Mouse (Mus musculus): ENCODE results near the gene Aldh1a3. TPM values are rescaled to one million over a fixed set of nuclear protein-coding genes. Genes with fewer than 3 reads are reported as not detected.

Gene Aldh1a3
- polyA plus RNA-seq, 1 experiment from 2014 or later: 1.5 TPM

DNA sequence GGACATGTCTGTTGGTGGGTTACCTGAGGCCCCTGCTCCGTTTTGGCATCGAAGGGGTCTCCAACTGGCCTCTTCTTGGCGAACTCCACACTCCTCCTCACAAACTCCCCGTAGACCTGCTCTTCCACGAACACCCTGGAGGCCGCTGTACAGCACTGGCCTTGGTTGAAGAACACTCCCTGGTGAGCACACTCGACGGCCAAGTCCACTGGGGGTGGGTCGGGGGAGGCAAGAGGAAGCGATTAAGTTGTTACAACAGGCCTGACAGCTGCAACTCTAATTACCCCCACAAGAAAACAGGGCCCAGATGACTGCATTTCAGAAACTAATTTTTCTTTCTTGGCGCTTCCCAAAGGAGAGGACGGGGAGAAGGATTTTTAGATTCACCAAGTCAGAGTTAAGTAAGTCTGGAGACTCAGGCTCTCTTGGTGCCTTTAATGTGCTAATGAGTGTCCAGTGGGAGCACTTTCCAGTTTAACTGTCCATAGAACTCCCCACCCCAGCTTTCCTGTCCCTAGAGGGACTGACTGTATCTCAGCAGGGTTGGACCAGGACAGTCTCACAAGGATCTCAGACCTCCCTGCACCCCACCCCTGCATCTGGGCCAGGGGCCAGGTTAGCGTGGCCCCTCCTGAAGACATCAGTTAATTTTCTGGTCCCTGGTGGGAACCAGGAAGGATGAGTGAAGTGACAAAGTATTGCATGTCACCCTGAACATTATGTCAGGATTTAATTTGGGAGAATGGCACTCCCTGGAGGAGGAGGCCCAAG, 21.2 kb downstream of the Aldh1a3 start:
- no peak overlapping the region for H3K9ac ChIP-seq (ENCODE audit: low read length)
- ATAC-seq (ENCODE audit: insufficient number of reproducible peaks, low FRiP score, low TSS enrichment, low read depth) (no peak), DNase-seq (ENCODE audit: low spot score) (no peak)
- no peaks in the 10 kb centered on the region for H3K9me3 ChIP-seq (ENCODE audit: control insufficient read depth, low read length)
- no peak overlapping the region for H3K4me2 ChIP-seq (ENCODE audit: low read depth, severe bottlenecking)
- no peaks in the 10 kb centered on the region for H3K27me3 ChIP-seq (ENCODE audit: control insufficient read depth, insufficient read depth, low read length)
- H3K4me1 ChIP-seq (ENCODE audit: control insufficient read depth, insufficient read depth, low read length): 0 out of 2 replicates have a peak, but pooled peaks cover 4% of the 10 kb centered on the region
- no peak overlapping the region for H3K27ac ChIP-seq (replicated peaks; ENCODE audit: low read depth, low read length)
- no peak overlapping the region for H3K4me3 ChIP-seq (ENCODE audit: low read depth, low read length)
- WGBS: 40% methylated on average over 13 of the region's 13 CpGs
- no peaks in the 10 kb centered on the region for H3K36me3 ChIP-seq (ENCODE audit: control insufficient read depth, insufficient read depth, low read length)

DNA sequence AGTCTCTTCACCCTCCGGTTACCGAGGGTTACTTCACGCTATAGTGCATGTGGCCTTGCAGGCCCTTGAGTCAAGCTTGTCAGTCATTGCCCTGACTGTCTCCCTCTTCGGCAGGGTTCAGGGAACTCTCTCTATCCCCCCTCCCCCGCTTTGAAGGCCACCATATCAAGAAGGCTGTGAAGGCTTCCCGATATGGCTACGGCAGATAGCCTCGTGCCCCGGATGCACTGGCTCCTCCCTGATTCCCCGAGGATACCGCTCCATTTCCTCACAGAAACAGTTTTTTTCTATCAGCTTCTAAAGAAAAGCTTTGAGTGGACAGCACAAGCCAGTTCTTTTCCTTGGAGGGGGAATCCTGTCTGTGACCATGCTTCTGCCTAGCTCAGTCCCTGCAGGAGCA, 21.8 kb downstream of the Aldh1a3 start:
- Histone ChIP-seq H3K36me3 (ENCODE audit: control insufficient read depth, insufficient read depth, low read length) (no peaks in the 10 kb centered on the region), H3K9ac (ENCODE audit: low read length) (no peak overlapping the region), H3K27me3 (ENCODE audit: control insufficient read depth, insufficient read depth, low read length) (no peaks in the 10 kb centered on the region), H3K4me2 (ENCODE audit: low read depth, severe bottlenecking) (no peak overlapping the region), H3K9me3 (ENCODE audit: control insufficient read depth, low read length) (no peaks in the 10 kb centered on the region), H3K27ac (replicated peaks; ENCODE audit: low read depth, low read length) (no peak overlapping the region), H3K4me1 (ENCODE audit: control insufficient read depth, insufficient read depth, low read length) (0 out of 2 replicates have a peak, but pooled peaks cover 4% of the 10 kb centered on the region), H3K4me3 (ENCODE audit: low read depth, low read length) (no peak overlapping the region)
- ATAC-seq (ENCODE audit: insufficient number of reproducible peaks, low FRiP score, low TSS enrichment, low read depth): no peak
- 72% methylated on average over 11 of the region's 11 CpGs for WGBS
- DNase-seq (ENCODE audit: low spot score): no peak

DNA sequence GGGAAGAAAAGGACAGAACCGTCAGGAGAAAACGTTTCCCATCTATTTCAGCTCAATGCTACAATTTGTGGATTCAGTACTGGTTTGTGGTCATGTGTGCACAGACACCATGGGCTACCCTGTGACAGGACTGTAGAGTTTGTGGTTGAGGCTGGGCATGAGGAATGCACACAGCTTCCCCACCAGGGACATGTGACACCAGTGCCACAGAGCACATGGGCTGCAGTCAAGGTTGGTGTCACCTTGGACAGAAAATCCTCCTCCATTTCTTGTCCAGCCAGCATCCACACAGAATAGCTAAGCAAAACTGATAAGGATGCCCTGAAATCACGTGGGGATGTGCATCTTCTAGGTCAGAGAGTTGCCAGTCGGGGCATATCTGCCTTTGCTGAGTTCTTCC, 22.5 kb downstream of the Aldh1a3 start:
- Histone ChIP-seq H3K9me3 (ENCODE audit: control insufficient read depth, low read length) (no peaks in the 10 kb centered on the region), H3K4me2 (ENCODE audit: low read depth, severe bottlenecking) (no peak overlapping the region), H3K36me3 (ENCODE audit: control insufficient read depth, insufficient read depth, low read length) (no peaks in the 10 kb centered on the region), H3K4me1 (ENCODE audit: control insufficient read depth, insufficient read depth, low read length) (0 out of 2 replicates have a peak, but pooled peaks cover 8% of the 10 kb centered on the region), H3K9ac (ENCODE audit: low read length) (no peak overlapping the region), H3K27me3 (ENCODE audit: control insufficient read depth, insufficient read depth, low read length) (no peaks in the 10 kb centered on the region), H3K4me3 (ENCODE audit: low read depth, low read length) (no peak overlapping the region), H3K27ac (replicated peaks; ENCODE audit: low read depth, low read length) (no peak overlapping the region)
- DNase-seq (ENCODE audit: low spot score) (no peak), ATAC-seq (ENCODE audit: insufficient number of reproducible peaks, low FRiP score, low TSS enrichment, low read depth) (no peak)
- 83% methylated on average over 4 of the region's 4 CpGs for WGBS

DNA sequence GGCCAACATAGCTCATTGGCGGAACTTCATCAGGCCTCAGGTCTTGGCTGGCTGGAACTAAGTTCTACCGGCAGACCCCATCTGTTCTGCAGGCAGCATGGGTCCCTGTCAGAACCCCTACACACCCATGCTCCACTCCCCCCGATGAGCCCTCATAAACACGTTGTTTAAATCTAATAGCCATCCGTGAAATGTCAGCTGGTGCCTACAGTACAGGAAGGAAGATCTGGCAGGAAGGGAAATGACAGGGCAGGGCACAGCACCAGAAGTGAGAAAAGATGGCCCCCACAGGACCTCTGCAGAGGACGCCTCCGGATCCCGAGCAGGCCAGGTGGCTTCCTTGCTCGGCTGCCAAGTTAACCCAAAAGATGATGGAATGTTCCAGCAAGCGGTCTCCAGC, 23.2 kb downstream of the Aldh1a3 start:
- Histone ChIP-seq H3K4me2 (ENCODE audit: low read depth, severe bottlenecking) (no peak overlapping the region), H3K4me3 (ENCODE audit: low read depth, low read length) (no peak overlapping the region), H3K4me1 (ENCODE audit: control insufficient read depth, insufficient read depth, low read length) (0 out of 2 replicates have a peak, but pooled peaks cover 8% of the 10 kb centered on the region), H3K36me3 (ENCODE audit: control insufficient read depth, insufficient read depth, low read length) (no peaks in the 10 kb centered on the region), H3K9ac (ENCODE audit: low read length) (no peak overlapping the region), H3K27ac (replicated peaks; ENCODE audit: low read depth, low read length) (no peak overlapping the region), H3K9me3 (ENCODE audit: control insufficient read depth, low read length) (no peaks in the 10 kb centered on the region), H3K27me3 (ENCODE audit: control insufficient read depth, insufficient read depth, low read length) (no peaks in the 10 kb centered on the region)
- no peak for DNase-seq (ENCODE audit: low spot score)
- ATAC-seq (ENCODE audit: insufficient number of reproducible peaks, low FRiP score, low TSS enrichment, low read depth): no peak
- whole genome bisulfite sequencing: 49% methylated on average over 10 of the region's 10 CpGs

DNA sequence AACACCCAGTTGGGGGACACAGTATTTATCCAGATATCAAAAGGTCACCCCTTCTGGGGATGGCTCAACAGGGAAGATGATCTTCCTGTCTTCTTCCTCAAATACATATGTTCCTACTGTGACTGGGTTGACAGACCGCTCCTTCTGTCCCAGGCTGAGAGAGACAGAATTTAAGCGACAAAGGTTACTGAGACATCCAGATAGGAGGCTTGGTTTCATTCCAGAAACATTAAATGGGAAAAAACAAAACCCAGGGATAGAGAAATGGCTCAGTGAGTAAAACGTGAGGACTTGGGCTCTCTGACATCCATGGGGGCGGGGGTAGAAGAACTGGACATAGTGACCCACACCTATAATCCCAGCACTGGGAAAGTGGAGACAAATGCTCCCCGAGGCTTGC, 24.4 kb downstream of the Aldh1a3 start:
- Histone ChIP-seq H3K9ac (ENCODE audit: low read length) (no peak overlapping the region), H3K27ac (replicated peaks; ENCODE audit: low read depth, low read length) (no peak overlapping the region), H3K4me2 (ENCODE audit: low read depth, severe bottlenecking) (no peak overlapping the region), H3K9me3 (ENCODE audit: control insufficient read depth, low read length) (no peaks in the 10 kb centered on the region), H3K4me3 (ENCODE audit: low read depth, low read length) (no peak overlapping the region), H3K4me1 (ENCODE audit: control insufficient read depth, insufficient read depth, low read length) (0 out of 2 replicates have a peak, but pooled peaks cover 8% of the 10 kb centered on the region), H3K27me3 (ENCODE audit: control insufficient read depth, insufficient read depth, low read length) (no peaks in the 10 kb centered on the region), H3K36me3 (ENCODE audit: control insufficient read depth, insufficient read depth, low read length) (no peaks in the 10 kb centered on the region)
- DNase-seq (ENCODE audit: low spot score): no peak
- no peak for ATAC-seq (ENCODE audit: insufficient number of reproducible peaks, low FRiP score, low TSS enrichment, low read depth)
- WGBS: 90% methylated on average over 5 of the region's 5 CpGs

DNA sequence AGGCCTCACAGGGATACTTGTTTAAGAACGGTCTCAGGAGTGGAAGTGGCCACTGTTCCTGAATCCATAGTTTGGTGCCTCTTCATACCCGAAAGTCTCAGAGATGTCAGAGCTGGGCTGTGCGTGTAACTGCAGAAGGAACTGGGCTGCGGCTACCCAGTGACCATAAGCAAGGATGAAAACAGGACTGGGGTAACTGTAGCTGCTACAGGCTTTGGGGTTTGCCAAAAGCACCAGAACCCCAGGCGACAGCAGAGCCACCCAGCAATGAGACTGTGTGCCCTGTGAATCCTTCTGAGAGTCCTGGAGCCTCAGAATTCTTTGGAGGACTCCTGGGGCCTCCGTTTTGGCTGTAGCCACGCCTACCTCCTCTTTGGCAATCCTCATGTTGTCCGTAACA, 25.7 kb downstream of the Aldh1a3 start:
- H3K4me1 ChIP-seq (ENCODE audit: control insufficient read depth, insufficient read depth, low read length): 0 out of 2 replicates have a peak, but pooled peaks cover 8% of the 10 kb centered on the region
- H3K9ac ChIP-seq (ENCODE audit: low read length): no peak overlapping the region
- H3K4me2 ChIP-seq (ENCODE audit: low read depth, severe bottlenecking): no peak overlapping the region
- WGBS: 68% methylated on average over 8 of the region's 8 CpGs
- no peak overlapping the region for H3K27ac ChIP-seq (replicated peaks; ENCODE audit: low read depth, low read length)
- H3K36me3 ChIP-seq (ENCODE audit: control insufficient read depth, insufficient read depth, low read length): no peaks in the 10 kb centered on the region
- no peaks in the 10 kb centered on the region for H3K9me3 ChIP-seq (ENCODE audit: control insufficient read depth, low read length)
- ATAC-seq (ENCODE audit: insufficient number of reproducible peaks, low FRiP score, low TSS enrichment, low read depth): no peak
- no peak for DNase-seq (ENCODE audit: low spot score)
- H3K4me3 ChIP-seq (ENCODE audit: low read depth, low read length): no peak overlapping the region
- no peaks in the 10 kb centered on the region for H3K27me3 ChIP-seq (ENCODE audit: control insufficient read depth, insufficient read depth, low read length)

DNA sequence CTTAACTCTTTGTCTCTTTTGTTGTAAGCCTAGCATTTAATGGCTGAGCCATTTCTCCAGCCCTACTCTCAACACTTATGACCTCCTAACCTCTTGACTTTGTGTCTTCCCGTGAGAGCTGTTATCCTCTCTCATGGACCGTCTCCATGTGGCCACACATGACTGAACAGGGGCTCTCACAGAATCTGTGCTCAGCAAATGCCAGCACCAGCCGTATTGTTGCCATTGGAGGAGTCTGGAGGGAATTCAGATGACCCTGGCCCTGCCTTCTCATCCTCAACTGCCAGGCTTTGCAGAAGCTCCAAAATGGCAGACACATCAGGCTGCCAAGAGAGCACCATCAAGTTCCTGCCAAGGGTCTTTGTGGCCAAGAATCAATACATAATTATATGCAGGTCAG, 30.0 kb downstream of the Aldh1a3 start:
- H3K4me2 ChIP-seq (ENCODE audit: low read depth, severe bottlenecking): no peak overlapping the region
- no peaks in the 10 kb centered on the region for H3K27me3 ChIP-seq (ENCODE audit: control insufficient read depth, insufficient read depth, low read length)
- H3K9me3 ChIP-seq (ENCODE audit: control insufficient read depth, low read length): no peaks in the 10 kb centered on the region
- no peak overlapping the region for H3K4me3 ChIP-seq (ENCODE audit: low read depth, low read length)
- WGBS: 74% methylated on average over 3 of the region's 3 CpGs
- 0 out of 2 replicates have a peak, but pooled peaks cover 4% of the 10 kb centered on the region for H3K4me1 ChIP-seq (ENCODE audit: control insufficient read depth, insufficient read depth, low read length)
- no peaks in the 10 kb centered on the region for H3K36me3 ChIP-seq (ENCODE audit: control insufficient read depth, insufficient read depth, low read length)
- H3K27ac ChIP-seq (replicated peaks; ENCODE audit: low read depth, low read length): no peak overlapping the region
- no peak overlapping the region for H3K9ac ChIP-seq (ENCODE audit: low read length)
- DNase-seq (ENCODE audit: low spot score): no peak
- ATAC-seq (ENCODE audit: insufficient number of reproducible peaks, low FRiP score, low TSS enrichment, low read depth): no peak

DNA sequence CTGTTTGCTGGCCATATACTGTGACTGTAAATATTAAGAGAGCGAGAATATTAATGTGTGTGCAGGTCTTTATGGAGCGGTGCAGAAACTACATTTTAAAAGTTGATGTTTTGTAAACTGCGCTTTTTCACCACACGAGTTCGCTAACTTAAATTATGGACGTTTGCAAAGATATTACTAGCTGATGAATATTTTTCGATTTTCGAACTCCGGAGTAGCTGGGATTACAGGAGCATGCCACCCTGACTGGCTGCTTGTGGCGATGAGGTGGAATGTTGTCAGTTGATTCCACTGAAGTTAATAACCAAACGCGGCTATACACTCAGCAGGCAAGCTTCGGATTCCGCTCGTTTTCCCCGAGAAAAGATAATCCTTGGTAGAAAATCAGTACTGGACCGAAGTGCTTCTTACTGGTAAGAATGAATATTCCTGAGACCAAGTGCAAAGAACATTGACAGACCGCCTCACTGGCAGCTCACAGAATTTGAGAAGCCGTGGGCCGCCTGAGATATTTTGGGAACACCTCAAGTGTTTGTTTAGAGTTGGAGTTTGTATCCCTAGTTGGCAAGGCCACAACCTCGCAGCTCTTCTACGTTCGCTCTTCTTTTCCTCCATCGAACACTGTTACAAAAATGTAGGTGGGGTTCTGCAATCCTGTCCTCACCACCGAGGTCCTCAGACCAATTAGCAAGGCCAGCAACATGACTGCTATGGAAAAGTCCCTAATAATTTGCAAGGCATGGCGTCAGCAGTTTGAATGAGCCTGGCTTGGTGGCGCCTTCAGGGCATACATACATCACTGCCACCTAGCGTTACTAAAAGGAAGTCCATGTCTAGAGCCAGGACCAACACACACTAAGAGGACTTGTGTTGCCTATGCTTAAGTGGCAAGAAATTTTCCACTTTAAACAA, 38.4 kb downstream of the Aldh1a3 start:
- Histone ChIP-seq H3K4me1 (ENCODE audit: control insufficient read depth, insufficient read depth, low read length) (0 out of 2 replicates have a peak, but pooled peaks cover 3% of the 10 kb centered on the region), H3K36me3 (ENCODE audit: control insufficient read depth, insufficient read depth, low read length) (no peaks in the 10 kb centered on the region), H3K9me3 (ENCODE audit: control insufficient read depth, low read length) (no peaks in the 10 kb centered on the region), H3K27ac (replicated peaks; ENCODE audit: low read depth, low read length) (no peak overlapping the region), H3K9ac (ENCODE audit: low read length) (peak overlapping the region; percentile 86; the same call in 1 of the 2 replicates), H3K4me3 (ENCODE audit: low read depth, low read length) (peak overlapping the region; percentile 64), H3K4me2 (ENCODE audit: low read depth, severe bottlenecking) (peak overlapping the region; percentile 67), H3K27me3 (ENCODE audit: control insufficient read depth, insufficient read depth, low read length) (no peaks in the 10 kb centered on the region)
- 16% methylated on average over 28 of the region's 28 CpGs for WGBS
- DNase-seq (ENCODE audit: low spot score) (peak; percentile 76), ATAC-seq (ENCODE audit: insufficient number of reproducible peaks, low FRiP score, low TSS enrichment, low read depth) (peak; percentile 61; the same call in 1 of the 2 replicates)
